Mouse (Mus musculus) heart, adult 2 months (tissue): ENCODE measurements around the gene Tmem208.

Source experiments
- CTCF ChIP-seq: fragments of 200-600 bp; IDR thresholded peaks from 2 replicates; pipeline ENCODE4 v1.8.1; 2022; ENCODE audit warnings: antibody characterized with exemption, mild to moderate bottlenecking, moderate library complexity
- EP300 ChIP-seq: fragments of 200-500 bp; IDR thresholded peaks from 2 replicates; pipeline ENCODE4 v1.6.1; 2011; ENCODE audit warnings: low read depth, low read length, control low read depth; ENCODE audit not compliant: insufficient read depth

DNA sequence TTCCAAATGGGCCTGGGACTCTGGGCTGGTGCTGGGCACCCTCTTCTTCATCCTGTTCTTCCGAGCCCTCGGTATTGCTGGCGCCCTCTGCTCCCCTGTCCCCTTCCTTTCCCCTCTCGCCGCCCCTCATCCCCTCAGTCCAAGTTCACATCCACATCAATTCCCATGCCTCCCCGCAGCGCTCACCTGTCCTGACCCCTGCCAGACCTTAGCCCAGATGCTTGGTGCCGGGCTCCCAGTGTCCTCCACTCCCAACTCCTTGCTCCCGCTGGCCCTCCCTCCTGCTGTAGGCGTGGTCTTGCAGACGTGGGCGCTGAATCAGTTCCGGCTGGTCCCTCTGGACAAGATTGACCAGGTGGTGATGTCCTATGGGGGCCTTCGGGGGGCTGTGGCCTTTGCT lies 30.5 kb downstream of the Tmem208 start:
- no peak for TF ChIP-seq EP300
- TF ChIP-seq CTCF, result no peak
